Mouse (Mus musculus) hindbrain, embryonic 12.5 days (tissue): ENCODE data around the gene Klhl13. TPM values are rescaled to one million over a fixed set of nuclear protein-coding genes. Genes with fewer than 3 reads are reported as not detected.

Source experiments
- ATAC-seq: fragments of 200-750 bp; cut with Nextera tagmentation; 2 replicates; pipeline ENCODE4 v1.8.0; 2017; ENCODE audit warnings: moderate TSS enrichment; ENCODE audit not compliant: low FRiP score
- H3K27ac ChIP-seq: fragments of 300-500 bp; sonication (generic); 2 replicates; pipeline ENCODE4 v1.5.1; 2016; ENCODE audit warnings: mild to moderate bottlenecking
- H3K27me3 ChIP-seq: fragments of 300-500 bp; sonication (generic); 2 replicates; pipeline ENCODE4 v1.6.1; 2016; ENCODE audit warnings: mild to moderate bottlenecking
- H3K36me3 ChIP-seq: fragments of 300-500 bp; sonication (generic); 2 replicates; pipeline ENCODE4 v1.6.1; 2016; ENCODE audit warnings: mild to moderate bottlenecking
- H3K4me1 ChIP-seq: fragments of 300-500 bp; sonication (generic); 2 replicates; pipeline ENCODE4 v1.6.1; 2016
- H3K4me2 ChIP-seq: fragments of 300-500 bp; sonication (generic); replicated peaks from 2 replicates; pipeline ENCODE4 v1.6.1; 2016; ENCODE audit warnings: mild to moderate bottlenecking
- H3K4me3 ChIP-seq: fragments of 300-500 bp; sonication (generic); 2 replicates; pipeline ENCODE4 v1.5.1; 2016; ENCODE audit warnings: mild to moderate bottlenecking
- H3K9ac ChIP-seq: fragments of 300-500 bp; sonication (generic); 2 replicates; pipeline ENCODE4 v1.6.1; 2016; ENCODE audit warnings: mild to moderate bottlenecking, moderate library complexity
- H3K9me3 ChIP-seq: fragments of 300-500 bp; sonication (generic); replicated peaks from 2 replicates; pipeline ENCODE4 v1.6.1; 2016; ENCODE audit warnings: mild to moderate bottlenecking
- WGBS: fragments of 180-500 bp; shearing (Covaris S2); methylation state at CpG from one replicate; pipeline ENCODE4 v1.1.7; 2016; 5-methylcytosine and 5-hydroxymethylcytosine counted together
- polyA plus RNA-seq: library from polyadenylated mRNA; unstranded; fragments of >200 nt; fragmentation: Nextera tagmentation; extraction: Ambion mirVana; gene quantifications from 2 replicates; pipeline ENCODE4 v1.2.1, GENCODE M21; 2016

The Klhl13 gene
- polyA plus RNA-seq, 1 experiment from 2014 or later, result 68.8 TPM

DNA sequence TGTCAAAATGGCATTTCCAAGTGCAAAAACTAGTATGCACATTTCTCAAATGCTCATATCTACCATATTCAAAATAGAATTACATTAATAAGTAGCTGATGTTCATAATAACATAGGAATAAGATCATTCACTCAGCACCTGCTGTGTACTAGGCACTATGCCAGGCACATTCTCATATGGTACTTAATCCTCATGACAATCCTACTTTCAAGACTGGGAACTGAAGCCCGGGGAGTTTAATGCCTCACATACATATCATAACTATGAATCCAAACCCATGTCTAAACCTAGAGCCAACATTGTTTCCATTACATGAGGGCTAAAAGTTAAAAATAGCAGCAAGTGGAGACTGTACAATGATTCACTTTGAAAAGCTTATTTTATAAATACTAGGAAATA is 97.3 kb downstream of the Klhl13 start:
- no peaks in the 10 kb centered on the region for H3K36me3 ChIP-seq
- no peaks in the 10 kb centered on the region for H3K4me1 ChIP-seq
- H3K27ac ChIP-seq, result no peak overlapping the region
- no peaks in the 10 kb centered on the region for H3K9me3 ChIP-seq
- H3K27me3 ChIP-seq, result no peaks in the 10 kb centered on the region
- H3K9ac ChIP-seq, result no peak overlapping the region
- 83% methylated on average over 1 of the region's 1 CpGs for WGBS
- no peak overlapping the region for H3K4me3 ChIP-seq
- H3K4me2 ChIP-seq, result no peak overlapping the region
- ATAC-seq, result no peak

DNA sequence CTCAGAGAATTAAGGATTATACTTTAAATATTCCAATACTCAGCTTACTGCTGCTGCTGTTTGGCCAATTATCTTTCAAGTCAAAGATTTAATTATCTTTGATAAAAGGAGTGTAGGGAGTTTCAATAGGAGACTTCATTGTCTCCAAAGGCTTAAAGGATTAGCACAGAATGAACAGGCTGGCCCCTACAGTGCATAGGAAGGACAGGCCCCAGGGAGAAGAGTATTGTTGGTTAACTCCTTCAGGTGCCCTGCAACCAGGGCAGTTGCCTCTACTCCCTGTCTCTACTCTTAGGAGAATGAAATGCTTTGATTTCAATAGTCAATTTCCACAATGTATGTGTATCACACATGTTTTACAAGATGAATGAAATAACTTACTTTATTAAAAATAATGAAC is 116.1 kb downstream of the Klhl13 start:
- Histone ChIP-seq H3K27ac (no peak overlapping the region), H3K36me3 (no peaks in the 10 kb centered on the region), H3K4me3 (no peak overlapping the region), H3K4me2 (no peak overlapping the region), H3K27me3 (no peaks in the 10 kb centered on the region), H3K4me1 (no peaks in the 10 kb centered on the region), H3K9ac (no peak overlapping the region), H3K9me3 (no peaks in the 10 kb centered on the region)
- ATAC-seq, result no peak
